Mouse (Mus musculus): Measurements from ENCODE around the gene Ccdc151.

Gene Ccdc151

GRCm38 (mm10) chr9:21958372-21958771 lies 44.1 kb downstream of the Ccdc151 start:
- 91% methylated on average over 5 of the region's 5 CpGs for WGBS

GRCm38 (mm10) chr9:21955570-21956281 lies 46.7 kb downstream of the Ccdc151 start, which contains the start of gene Swsap1:
TSS of gene Swsap1 (plus strand) at chr9:21955755.
- under 1% methylated on average over 54 of the region's 54 CpGs for WGBS

- WGBS = 1% methylated on average over 18 of the region's 18 CpGs
These were observed 47.2 kb downstream of the Ccdc151 start for GRCm38 (mm10) chr9:21955225-21955569.

- 61% methylated on average over 3 of the region's 3 CpGs for WGBS
These were observed 47.8 kb downstream of the Ccdc151 start for GRCm38 (mm10) chr9:21954635-21955034.

- 2% methylated on average over 3 of the region's 3 CpGs for WGBS
These were observed 48.8 kb downstream of the Ccdc151 start for GRCm38 (mm10) chr9:21953600-21953999.

GRCm38 (mm10) chr9:21951977-21952376 lies 50.5 kb downstream of the Ccdc151 start:
- WGBS = 79% methylated on average over 3 of the region's 3 CpGs

- WGBS = 37% methylated on average over 11 of the region's 11 CpGs
These were observed 52.1 kb downstream of the Ccdc151 start for GRCm38 (mm10) chr9:21950322-21950721.

GRCm38 (mm10) chr9:21948790-21949189 lies 53.6 kb downstream of the Ccdc151 start:
- 31% methylated on average over 6 of the region's 6 CpGs for WGBS

- WGBS = 32% methylated on average over 8 of the region's 8 CpGs
These were observed 54.3 kb downstream of the Ccdc151 start for GRCm38 (mm10) chr9:21948146-21948545.

GRCm38 (mm10) chr9:21947540-21948130 lies 54.8 kb downstream of the Ccdc151 start:
- WGBS = 26% methylated on average over 28 of the region's 28 CpGs

GRCm38 (mm10) chr9:21944267-21944666 lies 58.2 kb downstream of the Ccdc151 start:
- WGBS = 28% methylated on average over 23 of the region's 23 CpGs

GRCm38 (mm10) chr9:21943638-21944037 lies 58.8 kb downstream of the Ccdc151 start:
- 62% methylated on average over 12 of the region's 12 CpGs for WGBS

- WGBS = 78% methylated on average over 12 of the region's 12 CpGs
These were observed 59.4 kb downstream of the Ccdc151 start for GRCm38 (mm10) chr9:21943046-21943445.

All from cerebral cortex, adult 2 months (tissue).